Mouse (Mus musculus): ENCODE data around the gene Acap1.
"Not testable (repeated sequence)": the region's sequence is repeated elsewhere in the genome, so short reads cannot be mapped to it uniquely, and the experiment has no call there.

Acap1 gene

DNA sequence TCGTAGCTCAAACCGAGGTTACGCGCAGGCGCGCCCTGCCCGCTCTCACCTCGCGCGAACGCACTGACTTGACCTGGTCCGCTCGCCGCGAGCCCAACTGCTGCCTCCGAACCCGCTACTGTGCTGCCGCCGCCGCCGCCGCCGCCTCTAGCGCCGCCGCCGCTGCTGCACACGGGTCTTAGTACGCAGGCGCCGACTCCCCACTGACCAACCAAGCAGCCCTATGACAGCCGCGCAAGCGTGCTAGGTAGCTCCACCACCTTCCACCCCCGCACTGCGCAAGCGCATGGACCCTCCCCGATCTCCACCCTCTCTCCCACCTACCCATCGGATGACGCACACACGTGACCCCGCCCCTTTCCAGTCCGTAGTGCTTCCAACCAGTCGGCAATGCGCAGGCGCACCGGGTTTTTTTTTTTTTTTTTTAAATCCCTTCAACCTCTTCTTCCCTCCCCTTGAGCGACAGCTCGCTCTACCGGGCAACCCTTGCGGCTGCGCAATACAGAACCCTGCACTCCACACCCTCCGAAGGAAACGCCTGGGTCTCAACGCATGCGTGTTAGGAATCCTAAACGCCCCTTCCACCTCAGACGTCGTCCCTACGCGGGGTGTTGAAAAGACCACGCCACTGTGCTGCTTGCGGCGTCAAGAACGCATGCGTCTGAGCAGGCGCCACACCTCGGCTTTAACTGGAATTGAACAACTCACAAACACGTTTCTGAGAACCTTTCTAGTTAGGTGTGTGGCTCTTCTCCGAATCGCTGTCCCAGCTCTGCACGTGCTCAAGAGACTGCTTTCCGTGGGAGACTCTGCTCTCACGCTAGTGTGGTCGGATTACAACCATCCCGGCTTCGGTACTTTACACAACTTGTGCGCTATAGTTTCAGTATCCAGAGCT, 26.0 kb upstream of the Acap1 start, which contains the start of gene Eif5a:
Eif5a (minus strand) TSS at position 845 of the 898 bp plus-strand sequence.
- peak; percentile 99 for DNase-seq (ENCODE audit: low spot score)

DNA sequence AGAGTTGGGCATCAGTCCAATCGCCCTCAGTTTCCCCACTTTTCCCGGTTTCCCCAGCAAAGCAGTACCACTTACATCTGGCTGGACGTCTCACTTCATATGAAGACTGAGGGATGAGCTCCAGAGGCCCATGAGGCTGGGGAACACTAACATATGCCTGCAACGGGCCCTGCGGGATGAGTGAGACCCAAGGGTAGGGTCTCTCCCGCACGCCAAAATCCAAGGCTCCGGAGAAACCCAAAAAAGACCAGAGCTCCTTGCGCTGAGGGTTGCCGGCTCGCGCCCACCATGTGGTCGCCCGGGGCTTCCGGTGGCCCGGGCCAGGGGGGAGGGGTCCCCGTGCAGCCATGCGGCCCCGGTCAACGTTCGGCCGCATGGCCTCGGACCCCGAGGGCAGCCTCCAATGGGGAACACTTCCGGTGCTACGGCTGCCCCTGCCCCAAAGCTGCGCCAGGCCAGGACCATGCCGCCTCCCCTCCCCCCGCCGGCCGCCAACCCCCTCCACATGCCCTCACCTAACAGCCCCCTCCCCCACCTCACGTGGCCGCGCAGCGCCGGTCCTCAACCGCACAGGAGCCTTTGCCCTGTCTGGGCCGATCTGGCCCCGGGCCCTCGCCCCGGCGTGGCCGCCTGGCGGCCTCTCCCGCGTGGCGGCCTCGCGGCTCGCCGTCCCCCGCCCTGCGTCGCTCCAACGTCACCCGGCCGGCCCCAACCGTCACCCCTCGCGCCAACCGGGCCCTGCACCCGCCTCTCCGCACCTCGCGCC, 25.1 kb upstream of the Acap1 start:
- peak; percentile 46 for DNase-seq (ENCODE audit: low spot score)

DNA sequence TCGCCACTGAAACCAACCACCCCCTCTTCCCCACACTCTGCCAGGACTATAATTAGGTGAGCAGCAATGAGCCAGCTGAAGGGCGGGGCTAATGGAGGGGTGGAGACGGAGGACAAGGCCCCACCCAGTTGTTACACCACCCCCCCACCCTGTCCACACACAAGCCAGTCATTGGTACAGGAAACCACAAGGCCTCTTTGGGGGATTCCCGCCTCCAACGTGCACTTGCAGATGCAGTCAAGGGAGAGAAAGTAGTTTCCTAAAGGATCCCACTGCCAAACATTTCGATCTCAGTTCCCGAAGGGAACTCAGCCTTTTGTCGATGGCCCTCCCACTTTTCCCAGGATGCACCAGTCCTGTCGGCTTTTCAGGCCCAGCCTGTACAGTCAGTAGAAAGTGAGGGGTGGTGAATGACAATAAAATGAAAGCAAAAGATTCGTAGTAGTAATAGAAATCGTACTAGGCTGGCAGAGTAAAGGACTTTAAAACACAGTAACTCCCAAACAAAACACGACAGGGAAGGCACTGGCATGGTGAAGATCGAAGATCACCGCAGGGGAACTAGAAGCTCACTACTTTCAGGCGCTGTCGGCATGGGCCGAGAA, 24.4 kb upstream of the Acap1 start:
- DNase-seq (ENCODE audit: low spot score) = peak; percentile 84

DNA sequence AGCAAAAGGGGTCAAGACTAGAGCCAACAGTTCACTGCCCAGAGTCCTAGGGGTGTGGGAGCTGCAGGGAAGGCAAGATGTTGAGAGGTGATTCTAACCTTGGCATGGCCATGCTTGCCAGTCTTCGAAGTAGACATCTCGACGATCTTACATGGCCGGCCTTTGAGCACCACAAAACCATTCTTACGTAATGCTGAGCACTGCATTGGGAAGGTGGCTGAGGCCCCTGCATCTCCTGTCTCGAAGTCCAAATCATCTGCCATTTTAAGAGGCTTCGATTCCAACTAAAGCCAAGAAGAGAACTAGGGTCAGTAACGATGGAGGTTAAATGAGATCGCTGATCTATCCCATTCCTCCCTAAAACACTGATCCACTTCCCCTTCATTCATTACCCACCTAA, 23.7 kb upstream of the Acap1 start:
- no peak for DNase-seq (ENCODE audit: low spot score)

GRCm38 (mm10) chr11:69918118-69918517, 22.8 kb upstream of the Acap1 start:
- no peak for DNase-seq (ENCODE audit: low spot score)

DNA sequence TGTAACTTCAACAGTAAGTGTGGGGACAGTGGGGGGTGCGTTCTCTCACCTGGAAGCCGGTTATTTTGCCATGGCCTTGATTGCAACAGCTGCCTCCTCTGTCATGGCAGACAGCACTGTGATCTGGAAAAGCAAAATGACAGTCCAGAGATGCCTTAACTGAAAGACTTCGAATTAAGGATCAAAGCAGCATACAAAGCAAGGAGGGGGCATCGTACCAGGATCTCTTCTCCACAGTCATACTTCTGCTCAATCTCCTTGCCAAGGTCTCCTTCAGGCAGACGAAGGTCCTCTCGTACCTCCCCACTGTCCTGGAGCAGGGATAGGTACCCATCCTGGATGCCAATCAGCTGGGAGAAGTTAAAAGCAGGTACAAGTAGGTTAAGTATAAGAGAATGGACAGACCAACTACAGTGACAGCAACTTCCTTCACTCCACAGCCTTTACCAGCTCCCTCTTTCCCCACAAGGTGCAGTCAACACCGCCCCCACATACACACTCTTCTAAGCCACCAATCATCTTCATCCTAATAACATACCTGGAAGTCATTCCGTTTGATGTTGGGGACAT, 22.1 kb upstream of the Acap1 start:
- DNase-seq (ENCODE audit: low spot score) = no peak

DNA sequence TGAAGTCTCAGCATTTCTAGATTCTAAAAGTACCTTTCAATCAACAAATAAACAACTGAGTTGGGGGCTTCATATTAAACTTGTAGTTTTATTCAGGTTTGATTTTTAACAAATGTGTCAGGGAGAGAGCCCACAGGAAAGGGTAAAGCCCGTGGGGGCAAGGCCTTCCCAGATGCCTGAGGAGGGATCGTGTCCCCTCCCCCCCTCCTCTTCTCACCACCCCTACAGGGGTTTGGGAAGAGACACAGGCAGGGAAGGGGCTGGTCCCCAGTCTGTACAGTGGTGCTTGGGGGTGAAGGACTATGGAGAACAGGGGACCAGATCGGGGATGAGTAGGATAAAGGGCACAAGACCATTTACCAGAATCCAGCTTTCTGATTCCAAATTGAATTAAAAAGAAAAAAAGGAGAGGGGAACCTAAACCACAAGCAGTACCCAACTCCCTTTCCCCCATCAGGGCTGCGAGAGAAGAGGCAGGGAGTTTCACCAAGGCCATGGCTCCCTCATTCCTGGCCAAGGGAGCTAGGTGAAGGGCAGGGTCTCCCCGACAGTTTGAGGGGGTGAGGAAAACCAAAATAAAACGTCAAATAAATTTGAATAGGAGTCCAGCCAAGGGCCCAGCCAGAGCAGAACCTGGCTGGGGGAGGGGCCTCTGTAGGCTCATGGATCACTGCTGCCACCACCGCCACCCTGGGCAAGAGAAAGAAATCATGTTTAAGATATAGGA, 21.5 kb upstream of the Acap1 start:
- not testable (repeated sequence) for DNase-seq (ENCODE audit: low spot score)

DNA sequence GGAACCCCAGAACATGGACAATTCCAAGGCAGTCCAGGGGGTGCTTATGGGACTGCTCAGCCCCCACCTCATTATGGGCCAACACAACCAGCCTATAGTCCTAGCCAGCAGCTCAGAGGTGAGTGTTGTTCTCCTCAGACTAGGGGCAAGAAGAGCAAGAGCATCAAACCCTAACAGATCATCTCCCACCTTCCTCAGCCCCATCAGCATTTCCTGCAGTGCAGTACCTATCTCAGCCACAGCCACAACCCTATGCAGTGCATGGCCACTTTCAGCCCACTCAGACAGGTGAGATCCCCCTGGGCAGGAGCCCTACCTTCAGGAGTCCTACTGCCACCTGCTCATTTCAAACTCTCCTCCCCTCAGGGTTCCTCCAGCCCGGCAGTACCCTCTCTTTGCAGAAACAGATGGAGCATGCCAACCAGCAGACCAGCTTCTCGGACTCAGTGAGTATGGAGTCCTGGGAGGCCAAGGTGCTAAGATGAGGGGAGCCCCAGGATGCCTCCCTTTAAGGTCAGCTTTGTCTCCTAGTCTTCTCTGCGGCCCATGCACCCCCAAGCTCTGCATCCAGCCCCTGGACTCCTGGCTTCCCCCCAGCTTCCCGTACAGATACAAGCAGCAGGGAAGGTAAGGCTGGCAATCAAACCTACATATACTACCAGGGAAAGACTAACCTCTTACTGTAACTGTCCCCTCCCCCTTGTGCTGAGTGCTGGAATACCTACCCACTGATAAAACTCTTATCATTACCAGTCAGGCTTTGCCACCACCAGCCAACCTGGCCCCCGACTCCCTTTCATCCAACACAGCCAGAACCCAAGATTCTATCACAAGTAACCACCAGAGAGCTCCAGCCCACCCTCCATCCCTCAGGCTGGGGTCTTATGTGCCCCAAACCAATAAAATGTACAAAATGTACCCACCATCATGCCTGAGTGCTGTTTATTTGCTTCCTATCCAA, 20.6 kb upstream of the Acap1 start:
- DNase-seq (ENCODE audit: low spot score) = no peak

DNA sequence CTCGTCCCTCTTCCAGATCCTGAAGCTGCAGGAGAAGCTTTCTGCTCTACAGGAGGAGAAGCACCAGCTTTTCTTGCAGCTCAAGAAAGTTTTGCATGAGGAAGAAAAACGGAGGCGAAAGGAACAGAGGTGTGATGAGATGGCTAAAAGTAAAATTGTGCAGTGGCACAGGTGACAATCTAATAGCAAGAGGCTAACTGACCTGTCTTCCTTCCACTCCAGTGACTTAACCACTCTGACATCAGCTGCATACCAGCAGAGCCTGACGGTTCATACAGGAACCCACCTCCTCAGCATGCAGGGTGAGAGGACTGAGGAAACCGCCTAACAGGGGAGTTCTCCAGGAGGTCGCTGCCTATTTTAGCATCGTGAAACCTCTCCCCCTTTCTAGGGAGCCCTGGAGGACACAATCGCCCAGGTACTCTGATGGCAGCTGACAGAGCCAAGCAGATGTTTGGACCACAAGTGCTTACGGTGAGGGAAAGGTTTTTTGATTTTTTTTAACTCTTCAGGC, 19.6 kb upstream of the Acap1 start:
- no peak for DNase-seq (ENCODE audit: low spot score)

GRCm38 (mm10) chr11:69914372-69914764, 19.0 kb upstream of the Acap1 start:
- no peak for DNase-seq (ENCODE audit: low spot score)

DNA sequence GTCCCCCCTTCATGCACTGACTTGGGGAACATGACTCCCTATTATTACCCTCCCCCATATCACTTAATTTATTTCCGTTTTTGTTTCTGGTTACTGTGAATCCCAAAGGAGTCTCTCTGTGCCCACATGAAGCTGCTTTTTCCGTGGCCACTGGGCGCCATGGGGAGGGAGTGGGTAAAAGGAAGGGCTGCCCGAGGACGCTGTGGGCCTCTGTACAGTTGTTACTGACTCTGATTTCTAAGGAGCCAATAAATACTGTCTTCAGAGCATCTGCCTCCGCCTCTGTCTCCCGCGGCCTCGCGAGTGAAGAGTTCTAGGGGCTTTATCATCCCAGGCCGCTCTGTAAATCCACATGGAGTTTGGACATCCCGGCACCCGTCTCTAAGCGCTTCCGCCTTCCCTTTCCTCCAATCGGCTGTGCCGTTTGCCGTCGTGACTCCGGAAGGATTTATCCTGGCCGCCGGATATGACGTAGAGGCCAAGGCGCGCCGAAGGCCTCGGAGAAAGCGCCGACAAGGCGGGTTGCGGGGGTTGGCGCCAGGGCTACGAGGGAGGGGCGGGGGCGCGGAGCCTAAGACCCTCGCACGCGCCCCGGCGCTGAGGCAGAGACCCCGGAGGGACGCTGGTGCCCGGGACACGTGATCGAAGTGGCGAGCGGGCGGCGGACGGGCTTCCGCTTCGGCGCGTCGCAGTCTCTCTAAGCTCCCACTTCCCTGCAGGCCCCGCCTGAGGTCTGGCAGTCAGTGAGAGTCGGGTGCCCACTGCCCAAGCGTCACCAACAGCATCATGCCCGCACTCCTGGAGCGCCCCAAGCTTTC, 18.4 kb upstream of the Acap1 start, which contains the start of gene Gps2:
Gps2 (plus strand) TSS at position 335 of the 818 bp plus-strand sequence.
- DNase-seq (ENCODE audit: low spot score) = peak; percentile 93

- DNase-seq (ENCODE audit: low spot score) = no peak
Observed at GRCm38 (mm10) chr11:69912716-69913530, 17.6 kb upstream of the Acap1 start.

GRCm38 (mm10) chr11:69911701-69912100, 16.4 kb upstream of the Acap1 start:
- no peak for DNase-seq (ENCODE audit: low spot score)

DNA sequence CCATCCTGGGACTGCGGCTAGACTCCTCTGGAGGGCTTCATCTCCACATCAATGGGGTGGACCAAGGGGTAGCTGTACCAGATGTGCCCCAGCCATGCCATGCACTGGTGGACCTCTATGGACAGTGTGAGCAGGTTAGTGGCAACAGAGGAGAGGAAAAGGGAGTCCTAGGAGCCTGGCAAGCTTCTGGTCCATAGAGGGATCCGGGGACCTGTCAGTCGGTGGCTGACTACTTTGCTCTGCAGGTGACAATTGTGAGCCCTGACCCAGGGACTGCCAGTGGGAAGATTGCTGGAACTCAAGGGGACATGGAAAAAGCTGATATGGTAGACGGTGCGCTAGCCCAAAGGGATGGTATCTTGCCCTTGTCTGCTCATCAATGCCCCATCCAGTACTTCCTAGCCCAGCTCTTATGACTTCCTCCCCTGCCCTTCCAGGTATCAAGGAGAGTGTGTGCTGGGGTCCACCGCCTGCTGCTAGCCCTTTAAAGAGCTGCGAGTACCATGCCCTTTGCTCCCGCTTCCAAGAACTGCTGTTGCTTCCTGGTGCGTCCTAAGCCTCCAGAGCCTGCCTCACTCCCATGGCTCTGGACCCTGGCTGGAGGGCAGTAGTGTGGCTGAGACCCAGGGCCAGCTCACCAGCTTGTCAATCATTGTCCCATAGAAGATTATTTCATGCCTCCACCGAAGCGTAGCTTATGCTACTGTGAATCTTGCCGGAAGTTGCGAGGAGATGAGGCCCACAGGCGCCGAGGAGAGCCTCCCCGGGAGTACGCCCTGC, 15.6 kb upstream of the Acap1 start:
- DNase-seq (ENCODE audit: low spot score) = no peak

DNA sequence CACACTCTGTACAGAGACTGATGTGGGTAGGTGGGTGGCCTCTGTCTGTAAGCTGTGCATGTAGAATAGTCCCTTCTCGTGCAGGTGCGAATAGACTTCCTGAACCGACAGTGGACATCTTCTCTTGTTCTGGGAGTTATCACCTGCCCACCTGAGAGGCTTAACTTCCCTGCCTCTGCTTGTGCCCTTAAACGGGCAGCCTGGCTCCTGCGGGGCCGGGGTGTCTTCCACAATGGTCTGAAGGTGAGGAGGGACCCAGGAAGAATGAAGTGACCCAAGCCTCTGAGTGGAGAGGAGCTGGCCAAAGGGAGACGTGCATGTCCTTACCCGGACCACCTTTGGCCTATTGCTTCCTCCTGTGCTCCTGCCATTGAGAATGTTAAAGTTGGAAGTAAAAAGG, 14.8 kb upstream of the Acap1 start:
- DNase-seq (ENCODE audit: low spot score) = no peak

DNA sequence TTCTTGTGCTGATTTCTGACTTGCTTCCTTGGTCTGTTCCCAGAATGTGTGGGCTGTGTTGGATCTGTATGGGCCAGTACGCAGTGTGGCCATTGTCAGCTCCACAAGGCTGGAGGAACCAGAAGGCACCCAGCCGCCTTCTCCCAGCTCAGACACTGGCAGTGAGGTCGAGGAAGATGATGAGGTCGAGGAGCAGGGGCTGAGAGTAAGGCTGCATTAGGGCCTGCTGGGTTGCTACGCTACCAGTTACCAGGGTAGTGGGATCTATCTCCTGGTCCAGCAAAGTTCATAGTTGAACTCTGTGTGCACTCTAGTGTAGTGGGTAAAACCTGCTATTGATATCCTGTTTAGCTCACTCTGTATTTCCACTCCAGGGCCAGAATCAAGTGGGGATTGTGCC, 13.8 kb upstream of the Acap1 start:
- DNase-seq (ENCODE audit: low spot score) = no peak

- no peak for DNase-seq (ENCODE audit: low spot score)
Observed at GRCm38 (mm10) chr11:69908645-69909044, 13.3 kb upstream of the Acap1 start.

DNA sequence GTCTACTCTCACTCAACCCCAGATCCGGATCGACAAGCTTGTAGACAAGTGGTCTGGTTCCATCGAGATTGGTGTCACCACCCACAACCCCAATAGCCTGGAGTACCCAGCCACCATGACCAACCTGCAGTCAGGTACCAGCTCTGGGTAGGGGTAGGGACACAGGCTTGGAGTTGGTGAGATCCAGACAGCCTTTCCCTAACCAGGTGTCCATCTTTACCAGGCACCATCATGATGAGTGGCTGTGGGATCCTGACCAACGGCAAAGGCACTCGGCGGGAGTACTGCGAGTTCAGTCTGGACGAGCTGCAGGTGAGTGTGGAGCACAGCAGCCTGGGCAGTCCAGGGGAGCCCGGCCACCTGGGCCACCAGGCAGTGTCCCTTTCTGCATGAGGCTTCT, 9.0 kb upstream of the Acap1 start:
- DNase-seq (ENCODE audit: low spot score) = no peak
